Comparison of ENCODE assay signal across 10 mouse cellular contexts in the genomic region with DNA sequence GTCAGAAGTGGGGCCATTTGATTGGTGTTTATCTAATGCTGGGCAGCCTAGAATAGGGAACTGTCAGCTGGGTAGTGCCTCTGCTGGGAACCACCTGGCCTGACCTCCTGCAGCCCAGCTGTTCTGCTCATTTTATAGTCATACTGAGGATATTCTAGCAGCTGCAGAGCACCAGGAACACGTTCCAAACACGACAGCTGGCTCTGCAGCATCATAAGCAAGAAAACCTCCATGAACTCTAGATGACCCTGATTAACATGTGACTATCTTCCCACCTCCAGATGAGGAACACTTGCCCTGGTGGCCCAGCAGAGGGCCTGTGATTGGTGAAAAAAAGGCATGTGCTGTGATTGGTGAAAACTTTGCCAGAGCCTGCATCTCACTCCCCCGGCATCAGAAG.
DNase-seq lines count a peak whose midpoint lies in the region; ATAC-seq lines count a peak whose summit lies in the region.
"Had no signal": no experiment of that assay in that cellular context is flagged by ENCODE, and none has a peak within 500 bp of the region (broad histone marks: within the 10 kb centered on the region; RNA-seq: fewer than 3 reads in every experiment).

No protein-coding gene starts in this region.

- no peaks in the 10 kb centered on the region for H3K36me3 ChIP-seq in heart, embryonic 12.5 days
- no peaks in the 10 kb centered on the region for H3K36me3 ChIP-seq in forebrain, embryonic 10.5 days (replicated peaks)
- H3K36me3 ChIP-seq: liver, embryonic 15.5 days had no signal

- no peak overlapping the region for H3K4me2 ChIP-seq in heart, embryonic 12.5 days
- H3K4me2 ChIP-seq: liver, embryonic 15.5 days had no signal

- no peaks in the 10 kb centered on the region for H3K9me3 ChIP-seq in heart, embryonic 12.5 days (replicated peaks)
- no peaks in the 10 kb centered on the region for H3K9me3 ChIP-seq in forebrain, embryonic 10.5 days
- H3K9me3 ChIP-seq: liver, embryonic 15.5 days had no signal

- H3K27ac ChIP-seq in heart, embryonic 12.5 days (ENCODE audit: poor library complexity, severe bottlenecking), result no peak overlapping the region
- H3K27ac ChIP-seq in forebrain, embryonic 10.5 days, result no peak overlapping the region
- H3K27ac ChIP-seq: liver, embryonic 15.5 days had no signal

- 27% methylated on average over 3 of the region's 3 CpGs for WGBS in heart, embryonic 12.5 days
- 58% methylated on average over 3 of the region's 3 CpGs for WGBS in forebrain, embryonic 10.5 days

- no peaks in the 10 kb centered on the region for H3K4me1 ChIP-seq in heart, embryonic 12.5 days (replicated peaks)
- 0 out of 2 replicates have a peak, but pooled peaks cover 2% of the 10 kb centered on the region for H3K4me1 ChIP-seq in forebrain, embryonic 10.5 days
- H3K4me1 ChIP-seq: liver, embryonic 15.5 days had no signal

- peak; percentile 34 to 61 for DNase-seq in heart, adult 18-20 months
- peak; percentile 1 for DNase-seq in gastrocnemius, adult 18-20 months (ENCODE audit: low spot score)
- peak; percentile 22 to 42 for DNase-seq in kidney, postnatal 4 days
- DNase-seq in ovary, adult 18-20 months (ENCODE audit: low spot score), result peak; percentile 1
- DNase-seq in left cerebral cortex, adult 18-20 months (ENCODE audit: low spot score in 2 of 2), result no peak
- no peak for DNase-seq in adrenal gland, postnatal 10 days
- no peak for DNase-seq in forebrain, embryonic 10.5 days (ENCODE audit: extremely low spot score, low spot score)
- DNase-seq: adrenal gland, postnatal 25 days had no signal

- H3K4me3 ChIP-seq in heart, embryonic 12.5 days, result no peak overlapping the region
- no peak overlapping the region for H3K4me3 ChIP-seq in forebrain, embryonic 10.5 days
- H3K4me3 ChIP-seq: liver, embryonic 15.5 days had no signal

- no peak for ATAC-seq in heart, embryonic 12.5 days (ENCODE audit: insufficient number of reproducible peaks, low FRiP score)

- no peaks in the 10 kb centered on the region for H3K27me3 ChIP-seq in heart, embryonic 12.5 days (replicated peaks)
- H3K27me3 ChIP-seq in forebrain, embryonic 10.5 days (ENCODE audit: poor library complexity, severe bottlenecking), result no peaks in the 10 kb centered on the region
- H3K27me3 ChIP-seq: liver, embryonic 15.5 days had no signal

- no peak overlapping the region for H3K9ac ChIP-seq in heart, embryonic 12.5 days
- H3K9ac ChIP-seq: liver, embryonic 15.5 days had no signal

Comparison
In these comparisons a context has a peak if more than half of its experiments do, and no peak if none do; other contexts are left out.
1. DNase-seq: peak in heart, adult 18-20 months (2 of 2), gastrocnemius, adult 18-20 months (single experiment), kidney, postnatal 4 days (2 of 2) and ovary, adult 18-20 months (single experiment); none in left cerebral cortex, adult 18-20 months (0 of 2), adrenal gland, postnatal 10 days (single experiment) and forebrain, embryonic 10.5 days (single experiment).